Mouse (Mus musculus) lung, adult 2 months (tissue): ENCODE data around the gene Erg28. TPM values are rescaled to one million over a fixed set of nuclear protein-coding genes. Genes with fewer than 3 reads are reported as not detected.

Experiments
- DNase-seq: peaks from one replicate; pipeline ENCODE4 v3.0.0; 2022
- H3K4me1 ChIP-seq: fragments of 200-500 bp; 2 replicates; pipeline ENCODE4 v1.6.1; 2011; ENCODE audit warnings: low read length; ENCODE audit not compliant: control insufficient read depth, insufficient read depth
- H3K4me3 ChIP-seq: fragments of 200-500 bp; replicated peaks from 2 replicates; pipeline ENCODE3; 2011; ENCODE audit warnings: low read depth, mild to moderate bottlenecking, control low read depth, low read length; ENCODE audit errors: extremely low read depth
- CTCF ChIP-seq: fragments of 200-500 bp; IDR thresholded peaks from 2 replicates; pipeline ENCODE4 v1.5.1; 2011; ENCODE audit warnings: mild to moderate bottlenecking, low read length, control low read depth; ENCODE audit not compliant: insufficient read depth
- POLR2A ChIP-seq: fragments of 200-500 bp; IDR thresholded peaks from 2 replicates; pipeline ENCODE4 v1.6.1; 2011; ENCODE audit warnings: low read depth, mild to moderate bottlenecking, control low read depth, low read length, borderline replicate concordance; ENCODE audit errors: extremely low read depth
- WGBS: fragments of 180-500 bp; shearing (Covaris S2); methylation state at CpG from one replicate; pipeline ENCODE4 v1.1.7; 2018; 5-methylcytosine and 5-hydroxymethylcytosine counted together
- polyA plus RNA-seq: library from polyadenylated mRNA; depleted of rRNA; stranded (reverse); fragments of >200 nt; gene quantifications from 2 replicates; pipeline ENCODE4 v1.2.3, GENCODE M21; 2012

The Erg28 gene
- polyA plus RNA-seq, 1 experiment: 35.6 TPM

GRCm38 (mm10) chr12:85854271-85854670 is 29.9 kb upstream of the Erg28 start:
- Histone ChIP-seq H3K4me1 (no peaks in the 10 kb centered on the region), H3K4me3 (no peak overlapping the region)
- whole genome bisulfite sequencing: 47% methylated on average over 1 of the region's 1 CpGs
- TF ChIP-seq CTCF (no peak), POLR2A (no peak)
- DNase-seq: no peak

GRCm38 (mm10) chr12:85853836-85854235 is 29.5 kb upstream of the Erg28 start:
- no peak overlapping the region for H3K4me3 ChIP-seq
- H3K4me1 ChIP-seq: no peaks in the 10 kb centered on the region
- 73% methylated on average over 4 of the region's 4 CpGs for WGBS
- TF ChIP-seq CTCF (no peak), POLR2A (no peak)
- no peak for DNase-seq

GRCm38 (mm10) chr12:85850661-85851060 is 26.3 kb upstream of the Erg28 start:
- Histone ChIP-seq H3K4me3 (no peak overlapping the region), H3K4me1 (no peaks in the 10 kb centered on the region)
- DNase-seq: no peak
- TF ChIP-seq POLR2A: no peak
- no peak for TF ChIP-seq CTCF
- 83% methylated on average over 8 of the region's 8 CpGs for WGBS

GRCm38 (mm10) chr12:85848164-85848958 is 24.0 kb upstream of the Erg28 start:
- TF ChIP-seq CTCF (peak; percentile 87), POLR2A (no peak)
- WGBS: 74% methylated on average over 7 of the region's 7 CpGs
- no peaks in the 10 kb centered on the region for H3K4me1 ChIP-seq
- peak; percentile 36 for DNase-seq
- H3K4me3 ChIP-seq: no peak overlapping the region

GRCm38 (mm10) chr12:85839371-85840000 is 15.1 kb upstream of the Erg28 start:
- TF ChIP-seq CTCF: no peak
- TF ChIP-seq POLR2A: no peak
- H3K4me3 ChIP-seq: no peak overlapping the region
- 87% methylated on average over 12 of the region's 12 CpGs for WGBS
- no peaks in the 10 kb centered on the region for H3K4me1 ChIP-seq
- no peak for DNase-seq

GRCm38 (mm10) chr12:85837765-85838164 is 13.4 kb upstream of the Erg28 start:
- DNase-seq: no peak
- WGBS: 88% methylated on average over 2 of the region's 2 CpGs
- TF ChIP-seq CTCF (no peak), POLR2A (no peak)
- no peaks in the 10 kb centered on the region for H3K4me1 ChIP-seq
- no peak overlapping the region for H3K4me3 ChIP-seq

GRCm38 (mm10) chr12:85834543-85834942 is 10.2 kb upstream of the Erg28 start:
- 96% methylated on average over 2 of the region's 2 CpGs for WGBS
- Histone ChIP-seq H3K4me3 (no peak overlapping the region), H3K4me1 (peaks cover 4% of the 10 kb centered on the region; the same call in 1 of the 2 replicates)
- TF ChIP-seq POLR2A (no peak), CTCF (no peak)
- no peak for DNase-seq

GRCm38 (mm10) chr12:85830691-85831090 is 6.3 kb upstream of the Erg28 start:
- no peak overlapping the region for H3K4me3 ChIP-seq
- 42% methylated on average over 3 of the region's 3 CpGs for whole genome bisulfite sequencing
- peaks cover 4% of the 10 kb centered on the region; the same call in 1 of the 2 replicates for H3K4me1 ChIP-seq
- no peak for DNase-seq
- TF ChIP-seq CTCF (no peak), POLR2A (no peak)

- no peak for DNase-seq
- no peak for TF ChIP-seq CTCF
- TF ChIP-seq POLR2A: no peak
- H3K4me1 ChIP-seq: peaks cover 4% of the 10 kb centered on the region; the same call in 1 of the 2 replicates
Measured at GRCm38 (mm10) chr12:85829866-85830265, 5.5 kb upstream of the Erg28 start.

More at GRCm38 (mm10) chr12:85829866-85830265, 5.5 kb upstream of the Erg28 start:
- no peak overlapping the region for H3K4me3 ChIP-seq
- 88% methylated on average over 3 of the region's 3 CpGs for WGBS
